Comparison of ENCODE assay signal across 10 mouse cellular contexts in genomic region chr9:63651594-63651993, GRCm38 (mm10). TPM values are rescaled to one million over a fixed set of nuclear protein-coding genes. Genes with fewer than 3 reads are reported as not detected.
DNase-seq lines count a peak whose midpoint lies in the region; ATAC-seq lines count a peak whose summit lies in the region.
"Had no signal": no experiment of that assay in that cellular context is flagged by ENCODE, and none has a peak within 500 bp of the region (broad histone marks: within the 10 kb centered on the region; RNA-seq: fewer than 3 reads in every experiment).

No protein-coding gene starts in this region.

- H3K9ac ChIP-seq in kidney, embryonic 14.5 days (ENCODE audit: low read depth, low read length), result no peak overlapping the region
- H3K9ac ChIP-seq in limb, embryonic 13.5 days, result no peak overlapping the region; the same call in 1 of the 2 replicates
- H3K9ac ChIP-seq: forebrain, embryonic 15.5 days had no signal

- DNase-seq in kidney, adult 18-20 months, result no peak
- DNase-seq in gastrocnemius, postnatal 10 days, result peak; percentile 65
- no peak for DNase-seq in layer of hippocampus, postnatal 25 days (ENCODE audit: extremely low spot score in 1 of 2, low spot score in 1 of 2)
- DNase-seq in right cerebral cortex, adult 18-20 months, result no peak
- no peak for DNase-seq in cerebellum, adult 8-10 months
- DNase-seq: layer of hippocampus, postnatal 36 days had no signal

- no peak overlapping the region for H3K4me3 ChIP-seq in kidney, embryonic 14.5 days (ENCODE audit: low read length)
- no peak overlapping the region for H3K4me3 ChIP-seq in brown adipose tissue, adult 24 weeks (ENCODE audit: insufficient read depth, low read depth, low read length)
- no peak overlapping the region for H3K4me3 ChIP-seq in limb, embryonic 13.5 days
- H3K4me3 ChIP-seq: forebrain, embryonic 15.5 days had no signal

- H3K36me3 ChIP-seq in kidney, embryonic 14.5 days (ENCODE audit: control insufficient read depth, insufficient read depth, low read length), result peaks cover 73% of the 10 kb centered on the region
- H3K36me3 ChIP-seq in limb, embryonic 13.5 days, result peaks cover 88% of the 10 kb centered on the region
- H3K36me3 ChIP-seq: forebrain, embryonic 15.5 days had no signal

- no peak for ATAC-seq in kidney, embryonic 14.5 days (ENCODE audit: low FRiP score, low TSS enrichment)
- peak; percentile 58; the same call in 1 of the 2 replicates for ATAC-seq in limb, embryonic 13.5 days (ENCODE audit: low FRiP score, low read depth)

- no peaks in the 10 kb centered on the region for H3K9me3 ChIP-seq in kidney, embryonic 14.5 days (ENCODE audit: control insufficient read depth, low read length)
- H3K9me3 ChIP-seq in limb, embryonic 13.5 days, result no peaks in the 10 kb centered on the region
- H3K9me3 ChIP-seq: forebrain, embryonic 15.5 days had no signal

- H3K27me3 ChIP-seq in kidney, embryonic 14.5 days (ENCODE audit: control insufficient read depth, insufficient read depth, low read length), result no peaks in the 10 kb centered on the region
- no peaks in the 10 kb centered on the region for H3K27me3 ChIP-seq in limb, embryonic 13.5 days
- H3K27me3 ChIP-seq: forebrain, embryonic 15.5 days had no signal

- WGBS in kidney, embryonic 14.5 days, result 60% methylated on average over 11 of the region's 11 CpGs
- WGBS in limb, embryonic 13.5 days, result 20% methylated on average over 11 of the region's 11 CpGs

- no peak overlapping the region for H3K4me2 ChIP-seq in kidney, embryonic 14.5 days (replicated peaks; ENCODE audit: low read depth, low read length)
- H3K4me2 ChIP-seq in limb, embryonic 13.5 days (replicated peaks), result no peak overlapping the region
- H3K4me2 ChIP-seq: forebrain, embryonic 15.5 days had no signal

- H3K4me1 ChIP-seq in kidney, embryonic 14.5 days (ENCODE audit: control insufficient read depth, insufficient read depth, low read length), result peaks cover 8% of the 10 kb centered on the region; the same call in 1 of the 2 replicates
- H3K4me1 ChIP-seq in brown adipose tissue, adult 24 weeks (ENCODE audit: control insufficient read depth, insufficient read depth, insufficient read length, low read length), result peaks cover 8% of the 10 kb centered on the region
- H3K4me1 ChIP-seq in limb, embryonic 13.5 days, result peaks cover 85% of the 10 kb centered on the region

- peak overlapping the region; percentile 17; the same call in 1 of the 2 replicates for H3K27ac ChIP-seq in kidney, embryonic 14.5 days (ENCODE audit: low read depth, low read length)
- peak overlapping the region; percentile 56 for H3K27ac ChIP-seq in brown adipose tissue, adult 24 weeks (replicated peaks; ENCODE audit: low read depth, low read length)
- H3K27ac ChIP-seq in limb, embryonic 13.5 days, result peak overlapping the region; percentile 90
- H3K27ac ChIP-seq: forebrain, embryonic 15.5 days had no signal

RNA-seq across cellular contexts. Expression of gene Aagab, which starts 49.1 kb away (rescaled TPM):
- polyA plus RNA-seq in kidney, embryonic 14.5 days (2014; fragmentation: Nextera tagmentation; extraction: Ambion mirVana), result 18.9 and 31.1 TPM in 2 replicates
- 9.2 and 12.3 TPM in 2 replicates for polyA plus RNA-seq in brown adipose tissue, adult 24 weeks (2012; ENCODE audit: insufficient read depth, insufficient read length, missing spikeins)
- total RNA-seq in gastrocnemius, postnatal 10 days (2021), result 10 to 100 TPM; 13.0 to 14.5 TPM
- polyA plus RNA-seq in limb, embryonic 13.5 days (2015; fragmentation: Nextera tagmentation; extraction: Ambion mirVana), result 21.7 and 26.2 TPM in 2 replicates
- 10 to 100 TPM; 55.6 to 60.3 TPM for total RNA-seq in layer of hippocampus, postnatal 25 days (2021)

RNA-seq across cellular contexts. Expression of gene Iqch, which starts 49.3 kb away (rescaled TPM):
- 0.09 TPM in 1 of 2 replicates, not detected in the other for polyA plus RNA-seq in kidney, embryonic 14.5 days (2014; fragmentation: Nextera tagmentation; extraction: Ambion mirVana)
- polyA plus RNA-seq in brown adipose tissue, adult 24 weeks (2012; ENCODE audit: insufficient read depth, insufficient read length, missing spikeins), result not detected in 2 replicates
- not detected for total RNA-seq in gastrocnemius, postnatal 10 days (2021)
- polyA plus RNA-seq in limb, embryonic 13.5 days (2015; fragmentation: Nextera tagmentation; extraction: Ambion mirVana), result 0.15 and 0.20 TPM in 2 replicates
- under 1 TPM; 0.12 to 0.25 TPM for total RNA-seq in layer of hippocampus, postnatal 25 days (2021)

Comparison
In these comparisons a context has a peak if more than half of its experiments do, and no peak if none do; other contexts are left out.
1. H3K27ac ChIP-seq: peak in every context shown above with its lines; median percentile 90 in limb, embryonic 13.5 days; 56 in brown adipose tissue, adult 24 weeks; 17 in kidney, embryonic 14.5 days.